Mouse (Mus musculus) CH12.LX (cell line): ENCODE data around the gene Paics.

ENCODE experiments used
- CHD2 ChIP-seq: IDR thresholded peaks from 2 replicates; pipeline ENCODE4 v1.6.1; 2011; ENCODE audit warnings: low read length, improper control_type of control experiment
- CTCF ChIP-seq, 2 experiments: IDR thresholded peaks in 1 of 2; conservative IDR thresholded peaks in 1 of 2; 2 replicates each; pipeline ENCODE4 v1.5.1; 2011 to 2012; ENCODE audit warnings: low read depth in 2 of 2, low read length in 2 of 2, improper control_type of control experiment in 1 of 2, inconsistent platforms in 1 of 2, mild to moderate bottlenecking in 1 of 2, moderate library complexity in 1 of 2
- ELF1 ChIP-seq: IDR thresholded peaks from 2 replicates; pipeline ENCODE4 v1.6.1; 2014; ENCODE audit warnings: low read depth, mild to moderate bottlenecking, inconsistent platforms, low read length, improper control_type of control experiment
- EP300 ChIP-seq: IDR thresholded peaks from 2 replicates; pipeline ENCODE4 v1.6.1; 2011; ENCODE audit warnings: low read length, improper control_type of control experiment
- POLR2A ChIP-seq: IDR thresholded peaks from 2 replicates; pipeline ENCODE4 v1.6.1; 2011; ENCODE audit warnings: low read depth, mild to moderate bottlenecking, improper control_type of control experiment, low read length

DNA sequence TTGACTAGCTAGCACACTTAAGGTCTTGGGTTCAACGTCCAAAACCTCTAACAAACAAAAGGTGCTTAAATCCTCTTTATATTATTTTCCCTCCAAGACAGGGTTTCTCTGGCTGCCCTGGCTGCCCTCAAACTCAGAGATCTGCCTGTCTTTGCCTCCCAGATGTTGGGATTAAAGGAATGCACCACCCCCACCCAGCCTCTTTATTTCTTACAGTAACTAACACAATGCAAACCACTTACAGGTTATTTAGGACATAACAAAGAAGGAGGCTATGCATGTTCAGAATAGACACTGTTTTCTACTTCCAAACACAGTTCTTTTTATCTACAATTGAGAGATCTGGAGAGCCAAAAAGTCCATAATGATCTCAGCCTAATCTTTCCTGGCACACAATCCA, 26.8 kb upstream of the Paics start:
- TF ChIP-seq ELF1 (no peak), CHD2 (no peak), EP300 (no peak), CTCF (conservative IDR thresholded peaks at IDR 0.05 in 1 of 2, IDR thresholded peaks at IDR 0.05 in 1 of 2; ENCODE audit: low read depth in 2 of 2, low read length in 2 of 2) (no peak), POLR2A (no peak)
